Mouse (Mus musculus): ENCODE measurements around the gene Wdr26. TPM values are rescaled to one million over a fixed set of nuclear protein-coding genes. Genes with fewer than 3 reads are reported as not detected.

Gene Wdr26
- polyA plus RNA-seq, 1 experiment from 2014 or later = 128 TPM

DNA sequence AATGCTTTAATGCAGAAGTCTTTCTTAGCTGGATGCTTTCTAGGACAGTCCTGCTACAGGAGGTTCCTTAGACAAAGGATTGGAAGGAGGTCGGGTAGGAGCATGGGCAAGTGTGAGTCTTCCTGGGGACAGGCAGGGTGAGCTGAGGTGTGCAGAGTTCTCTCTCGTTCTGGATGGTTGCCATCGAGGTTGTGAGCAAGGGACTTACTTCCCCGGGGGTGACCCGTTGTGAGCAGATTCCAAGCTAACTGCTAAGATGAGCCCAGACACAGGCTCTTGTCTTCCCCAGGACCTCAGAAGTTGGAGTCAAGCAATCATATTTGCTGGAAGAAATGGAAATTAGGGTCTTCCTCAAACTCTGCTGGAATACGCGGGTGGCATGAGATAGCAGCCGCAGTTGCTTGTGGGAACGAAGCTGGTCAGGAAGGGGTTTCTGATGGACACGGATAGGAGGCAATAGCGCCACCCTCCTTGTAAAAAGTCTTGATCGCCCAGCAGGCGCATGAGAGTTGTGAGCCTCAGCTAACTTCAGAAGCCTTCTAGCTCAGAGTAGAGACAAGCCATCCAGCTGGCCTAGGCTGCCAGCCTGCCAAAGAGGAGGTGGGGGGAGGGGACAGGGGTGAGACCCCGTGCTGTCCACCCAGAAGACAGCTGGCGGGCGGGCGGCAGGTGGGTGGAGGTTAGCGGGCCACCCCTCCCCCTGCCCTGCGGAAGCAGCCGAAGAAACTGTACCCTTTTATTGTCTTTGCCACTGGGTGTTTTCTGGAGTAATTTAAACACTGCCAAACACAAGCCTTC is 44.3 kb upstream of the Wdr26 start:
- no peak for DNase-seq (ENCODE audit: low read depth, low spot score)
- POLR2A ChIA-PET = interaction anchor here (0.5 to 1.5 kb wide), 2 partner anchors 10 to 315 kb away, joined by 3 to 4 read pairs; no protein-coding TSS in a partner anchor
- TF ChIP-seq CTCF (IDR thresholded peaks at IDR 0.05) = no peak
- ATAC-seq = no peak
- in situ Hi-C loops (cut with MboI; ENCODE audit: low pct_unique_long_range_greater_than_20kb) = no loop called here
- CTCF ChIA-PET = interaction anchor here (0.7 kb wide), 2 partner anchors 9 to 11 kb away, joined by 3 read pairs; no protein-coding TSS in a partner anchor
- H3K27me3 ChIP-seq = no peaks in the 10 kb centered on the region

- ATAC-seq = no peak
- no peak for TF ChIP-seq CTCF (IDR thresholded peaks at IDR 0.05)
- POLR2A ChIA-PET = interaction anchor here (0.6 to 1.5 kb wide), 2 partner anchors 9 to 38 kb away, joined by 4 to 7 read pairs; no protein-coding TSS in a partner anchor
Observed at GRCm38 (mm10) chr1:181255450-181255849, 43.6 kb upstream of the Wdr26 start.

GRCm38 (mm10) chr1:181251624-181252023 is 39.8 kb upstream of the Wdr26 start:
- TF ChIP-seq CTCF (IDR thresholded peaks at IDR 0.05) = no peak
- DNase-seq (ENCODE audit: low read depth, low spot score) (no peak), ATAC-seq (no peak)
- no peaks in the 10 kb centered on the region for H3K27me3 ChIP-seq
- ChIA-PET CTCF (no interaction called here), POLR2A (no interaction called here)
- in situ Hi-C loops (cut with MboI; ENCODE audit: low pct_unique_long_range_greater_than_20kb) = no loop called here

More at GRCm38 (mm10) chr1:181255450-181255849, 43.6 kb upstream of the Wdr26 start:
- no peaks in the 10 kb centered on the region for H3K27me3 ChIP-seq
- no peak for DNase-seq (ENCODE audit: low read depth, low spot score)
- in situ Hi-C loops (cut with MboI; ENCODE audit: low pct_unique_long_range_greater_than_20kb) = no loop called here
- CTCF ChIA-PET = interaction anchor here (0.7 to 1.7 kb wide), 3 partner anchors 8 to 23 kb away, joined by 3 read pairs; no protein-coding TSS in a partner anchor

DNA sequence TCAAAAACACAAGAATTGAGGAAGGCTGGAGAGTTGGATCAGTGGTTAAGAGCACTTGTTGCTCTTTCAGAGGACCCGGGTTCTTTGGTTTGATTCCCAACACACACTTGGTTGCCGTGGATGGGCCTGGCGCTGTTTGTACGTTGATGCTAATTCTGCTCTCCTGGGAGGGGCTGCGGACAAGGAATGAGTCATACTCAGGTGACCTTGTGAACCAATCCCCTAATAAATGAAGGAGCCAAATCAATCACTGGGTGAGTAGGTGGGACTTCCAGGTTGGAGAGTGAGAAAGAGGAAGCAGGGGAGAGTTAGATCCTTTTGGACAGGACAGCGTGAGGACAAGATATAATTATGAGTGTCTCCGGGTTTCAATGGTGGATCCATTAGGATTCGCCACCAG is 39.2 kb upstream of the Wdr26 start:
- ChIA-PET POLR2A (no interaction called here), CTCF (no interaction called here)
- ATAC-seq (no peak), DNase-seq (ENCODE audit: low read depth, low spot score) (no peak)
- H3K27me3 ChIP-seq = no peaks in the 10 kb centered on the region
- no peak for TF ChIP-seq CTCF (IDR thresholded peaks at IDR 0.05)
- in situ Hi-C loops (cut with MboI; ENCODE audit: low pct_unique_long_range_greater_than_20kb) = no loop called here

DNA sequence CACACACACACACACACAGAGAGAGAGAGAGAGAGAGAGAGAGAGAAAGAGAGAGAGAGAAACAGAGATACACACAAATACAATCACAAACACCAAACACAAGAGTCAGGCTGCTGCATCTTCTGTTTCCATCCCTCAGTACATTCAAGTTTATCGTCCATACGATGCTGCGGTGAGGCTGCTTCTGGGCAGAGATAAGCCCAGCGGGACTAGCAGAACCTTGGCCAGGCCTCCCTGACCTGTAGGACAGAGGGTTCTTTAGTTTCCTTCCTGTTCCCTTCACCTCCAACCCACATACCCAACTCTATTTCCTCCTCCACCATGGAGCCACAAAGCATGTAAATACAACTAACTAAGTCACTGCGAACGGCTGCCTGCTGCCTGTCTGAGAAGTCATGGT is 37.7 kb upstream of the Wdr26 start:
- no peaks in the 10 kb centered on the region for H3K27me3 ChIP-seq
- ATAC-seq = no peak
- no peak for DNase-seq (ENCODE audit: low read depth, low spot score)
- CTCF ChIA-PET = interaction anchor here (1.0 to 1.2 kb wide), 2 partner anchors 8 to 12 kb away, joined by 3 read pairs; no protein-coding TSS in a partner anchor
- POLR2A ChIA-PET = no interaction called here
- no peak for TF ChIP-seq CTCF (IDR thresholded peaks at IDR 0.05)
- in situ Hi-C loops (cut with MboI; ENCODE audit: low pct_unique_long_range_greater_than_20kb) = no loop called here

DNA sequence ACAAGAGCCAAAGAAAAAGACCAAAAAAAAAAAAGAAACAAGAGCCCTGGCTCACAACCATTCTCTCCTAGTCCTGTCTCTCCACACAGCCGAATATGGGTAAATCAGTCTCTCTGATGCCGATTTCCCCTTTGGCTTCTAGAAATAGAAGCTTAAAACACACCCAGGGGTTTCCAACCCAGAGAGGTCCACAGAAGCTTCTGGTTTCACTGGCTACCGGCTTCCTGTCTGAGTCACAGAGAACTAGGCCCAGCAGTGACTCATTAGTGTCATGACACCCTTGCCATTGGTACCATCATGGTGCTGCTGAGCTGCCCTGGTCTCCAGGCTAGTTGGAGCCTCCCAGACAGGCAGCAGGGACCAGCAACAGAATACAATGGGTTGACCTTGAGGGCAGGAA is 35.4 kb upstream of the Wdr26 start:
- in situ Hi-C loops (cut with MboI; ENCODE audit: low pct_unique_long_range_greater_than_20kb) = no loop called here
- CTCF ChIA-PET = interaction anchor here (1.3 kb wide), 1 partner anchor 9 kb away, joined by 3 read pairs; no protein-coding TSS in a partner anchor
- TF ChIP-seq CTCF (IDR thresholded peaks at IDR 0.05) = no peak
- ATAC-seq (no peak), DNase-seq (ENCODE audit: low read depth, low spot score) (no peak)
- POLR2A ChIA-PET = interaction anchor here (0.6 kb wide), 1 partner anchor 14 kb away, joined by 3 read pairs; no protein-coding TSS in a partner anchor
- no peaks in the 10 kb centered on the region for H3K27me3 ChIP-seq

DNA sequence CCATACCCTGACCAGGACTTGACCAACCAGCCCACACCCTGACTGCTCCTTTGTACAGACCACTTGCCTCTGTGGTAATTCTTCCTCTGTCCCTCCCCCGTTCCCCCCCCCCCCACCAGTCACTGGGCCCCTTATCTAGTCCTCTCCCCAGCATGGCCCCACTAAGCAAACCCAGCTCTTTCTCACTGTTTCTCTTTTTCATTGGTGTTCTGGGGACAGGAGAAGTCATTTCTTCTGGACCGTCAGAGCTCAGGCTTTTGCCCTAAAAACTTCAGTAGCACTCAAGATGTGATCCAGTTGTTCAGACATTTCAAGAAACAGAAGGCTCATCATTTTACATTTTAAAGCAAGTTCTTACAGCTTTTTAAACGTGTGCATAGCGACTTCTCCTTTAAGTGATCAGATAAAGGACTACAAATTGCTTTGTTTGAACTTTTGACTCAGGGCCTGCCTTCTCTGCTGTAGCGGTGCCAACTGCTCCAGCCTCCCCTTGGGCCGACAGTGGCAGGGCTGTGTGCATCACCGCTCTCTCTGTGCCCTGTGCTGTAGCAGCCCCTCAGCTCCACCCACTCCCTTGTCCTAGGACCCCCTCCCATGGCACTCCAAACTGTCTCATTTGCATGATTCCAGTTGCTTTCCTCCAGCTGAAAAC is 34.8 kb upstream of the Wdr26 start:
- no peaks in the 10 kb centered on the region for H3K27me3 ChIP-seq
- in situ Hi-C loops (cut with MboI; ENCODE audit: low pct_unique_long_range_greater_than_20kb) = no loop called here
- ChIA-PET POLR2A (interaction anchor here (0.6 to 1.0 kb wide), 2 partner anchors 9 to 14 kb away, joined by 3 to 4 read pairs; no protein-coding TSS in a partner anchor), CTCF (interaction anchor here (1.3 kb wide), 1 partner anchor 9 kb away, joined by 3 read pairs; no protein-coding TSS in a partner anchor)
- no peak for TF ChIP-seq CTCF (IDR thresholded peaks at IDR 0.05)
- ATAC-seq = no peak
- DNase-seq (ENCODE audit: low read depth, low spot score) = no peak

DNA sequence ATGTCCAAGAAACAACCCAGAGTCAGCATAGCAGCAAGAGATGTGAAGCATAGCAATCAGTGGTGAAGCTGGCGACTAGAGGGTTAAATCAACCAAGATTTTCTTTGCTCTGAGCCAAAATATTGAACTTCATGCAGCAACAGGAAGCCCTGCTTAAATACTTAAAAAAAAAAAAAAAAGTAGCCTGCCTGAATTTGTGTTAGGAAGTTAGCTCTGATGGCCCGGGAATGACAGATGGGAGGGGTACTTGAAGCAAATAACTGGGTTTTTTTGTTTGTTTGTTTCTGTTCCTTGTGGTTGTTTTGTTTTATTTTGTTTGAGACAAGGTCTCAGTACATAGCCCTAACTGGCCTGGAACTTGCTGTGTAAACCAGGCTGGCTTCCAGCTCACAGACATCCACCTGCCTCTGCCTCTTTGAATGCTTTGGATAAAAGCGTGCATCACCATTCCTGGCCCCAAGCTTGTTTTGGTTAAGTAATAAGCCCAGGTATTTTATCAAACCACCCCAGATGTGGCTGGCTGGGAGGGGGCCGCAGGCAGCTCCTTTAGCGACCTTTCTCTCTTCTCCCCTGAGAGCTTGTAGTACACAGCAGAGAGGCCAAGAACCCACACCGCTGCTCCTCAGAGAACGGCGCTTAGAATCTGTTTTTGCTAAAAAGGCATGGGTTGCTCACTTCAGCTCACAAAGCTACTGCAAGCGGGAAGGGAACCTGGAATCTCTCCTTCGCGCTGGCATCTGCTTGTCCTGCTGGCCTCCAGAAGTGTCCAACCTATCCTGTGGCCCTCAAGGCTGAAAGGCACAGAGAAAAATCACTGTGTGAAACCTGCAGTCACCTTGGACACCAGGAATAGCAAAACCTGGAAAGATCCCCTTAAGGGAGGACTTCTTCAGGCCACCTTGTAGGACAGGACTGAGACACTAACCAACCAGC is 34.0 kb upstream of the Wdr26 start:
- ChIA-PET POLR2A (interaction anchor here (1.0 kb wide), 1 partner anchor 10 kb away, joined by 4 read pairs; no protein-coding TSS in a partner anchor), CTCF (interaction anchor here (1.1 kb wide), 1 partner anchor 10 kb away, joined by 3 read pairs; no protein-coding TSS in a partner anchor)
- no peak for ATAC-seq

DNA sequence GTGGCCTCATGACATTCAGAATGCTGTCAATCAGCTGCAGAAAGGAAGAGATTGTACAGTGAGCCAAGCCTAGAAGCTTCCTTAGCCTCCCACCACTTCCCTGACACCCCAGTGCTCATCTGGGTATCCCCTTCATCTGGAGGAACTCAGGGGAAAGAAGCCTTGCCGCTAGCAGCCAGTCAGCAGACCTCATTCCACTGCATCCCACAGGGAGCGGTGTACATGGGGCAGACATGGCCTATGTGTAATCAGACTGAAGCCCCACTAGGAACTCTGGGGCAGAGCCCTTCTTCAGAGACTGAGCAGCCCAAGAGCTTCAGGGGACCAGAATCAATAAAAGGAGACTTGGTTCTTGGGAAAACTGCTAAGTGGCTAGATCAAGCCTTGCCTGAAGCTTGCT is 33.3 kb upstream of the Wdr26 start:
- H3K27me3 ChIP-seq = no peaks in the 10 kb centered on the region
- TF ChIP-seq CTCF (IDR thresholded peaks at IDR 0.05) = no peak
- in situ Hi-C loops (cut with MboI; ENCODE audit: low pct_unique_long_range_greater_than_20kb) = no loop called here
- ATAC-seq = no peak
- no peak for DNase-seq (ENCODE audit: low read depth, low spot score)
- ChIA-PET CTCF (interaction anchor here (1.1 to 1.6 kb wide), 3 partner anchors 11 to 13 kb away, joined by 3 read pairs; no protein-coding TSS in a partner anchor), POLR2A (no interaction called here)

More for the DNA sequence above, 34.0 kb upstream of the Wdr26 start:
- in situ Hi-C loops (cut with MboI; ENCODE audit: low pct_unique_long_range_greater_than_20kb) = no loop called here
- DNase-seq (ENCODE audit: low read depth, low spot score) = no peak
- no peak for TF ChIP-seq CTCF (IDR thresholded peaks at IDR 0.05)
- H3K27me3 ChIP-seq = no peaks in the 10 kb centered on the region

DNA sequence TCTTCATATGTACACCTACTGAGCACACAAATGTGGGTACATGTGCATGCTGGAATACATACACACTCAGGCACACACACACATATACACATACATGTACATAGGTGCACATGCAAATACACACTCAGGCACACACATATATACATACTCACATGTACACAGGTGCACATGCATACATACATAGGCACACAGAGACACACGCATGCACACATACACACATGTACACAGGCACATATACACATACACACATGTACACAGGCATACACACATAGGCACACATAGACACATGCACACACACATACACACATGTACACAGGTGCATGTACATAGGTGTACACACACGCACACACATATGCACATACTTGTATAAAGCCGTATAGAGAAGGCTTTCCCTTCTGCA is 29.4 kb upstream of the Wdr26 start:
- POLR2A ChIA-PET = interaction anchor here (0.6 kb wide), 1 partner anchor 9 kb away, joined by 3 read pairs; no protein-coding TSS in a partner anchor
- no peak for DNase-seq (ENCODE audit: low read depth, low spot score)
- in situ Hi-C loops (cut with MboI; ENCODE audit: low pct_unique_long_range_greater_than_20kb) = no loop called here
- H3K27me3 ChIP-seq = no peaks in the 10 kb centered on the region
- ATAC-seq = no peak
- TF ChIP-seq CTCF (IDR thresholded peaks at IDR 0.05) = no peak
- CTCF ChIA-PET = interaction anchor here (1.1 kb wide), 1 partner anchor 9 kb away, joined by 3 read pairs; no protein-coding TSS in a partner anchor

Data from Patski (cell line).